Comparison of ENCODE assay signal across 1 mouse cellular context in the genomic region with DNA sequence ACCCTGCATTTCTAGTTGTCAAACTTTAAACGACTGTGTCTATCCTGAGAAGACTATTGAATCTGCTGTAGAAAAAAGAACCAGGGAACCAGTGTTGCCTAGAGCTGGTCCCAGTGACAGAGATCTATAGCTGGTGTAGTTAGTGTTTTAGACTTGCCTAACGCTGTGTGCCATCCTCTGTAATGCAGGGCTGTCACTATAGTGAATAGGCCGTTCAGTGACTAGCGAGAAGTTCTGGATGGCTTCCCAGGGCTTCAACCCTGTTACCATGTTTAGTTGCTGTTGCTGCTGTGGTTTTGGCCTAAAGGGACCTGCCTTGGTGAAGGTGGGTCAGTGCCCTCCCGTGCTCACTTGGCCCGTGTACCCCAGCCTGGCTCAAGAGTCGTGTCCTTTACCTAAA. TPM values are rescaled to one million over a fixed set of nuclear protein-coding genes. Genes with fewer than 3 reads are reported as not detected.
"Had no signal": no experiment of that assay in that cellular context is flagged by ENCODE, and none has a peak within 500 bp of the region (broad histone marks: within the 10 kb centered on the region; RNA-seq: fewer than 3 reads in every experiment).

No protein-coding gene starts in this region.

RNA-seq across cellular contexts. Expression of a gene that starts 43.1 kb away (rescaled TPM):
- total RNA-seq: granulocyte monocyte progenitor cell, adult 5-6 weeks had no signal
